Mouse (Mus musculus) CD4-positive, CD25-positive, alpha-beta regulatory T cell, adult 4 months (primary cell): ENCODE data around the gene Snrpa. TPM values are rescaled to one million over a fixed set of nuclear protein-coding genes. Genes with fewer than 3 reads are reported as not detected.

Experiments used
- ATAC-seq: one replicate; pipeline ENCODE4 v1.8.0; 2017
- polyA plus RNA-seq, 2 experiments: library from polyadenylated mRNA; unstranded; fragments of 100-300 nt; shearing (Covaris generic); gene quantifications; one replicate each; pipeline ENCODE4 v1.2.1; 2017

Gene Snrpa
- 10 to 100 TPM; 60.9 to 76.3 TPM for polyA plus RNA-seq

GRCm38 (mm10) chr7:27195681-27196611 is at the start of gene Snrpa, which contains the start of gene BC024978:
Snrpa (minus strand) TSS chr7:27196271.
BC024978 (plus strand) TSS chr7:27195781.
- ATAC-seq, result peak; percentile 93

GRCm38 (mm10) chr7:27244088-27244487 is 48.0 kb upstream of the Snrpa start:
- peak; percentile 39 for ATAC-seq

- ATAC-seq, result no peak
These were observed 47.1 kb upstream of the Snrpa start for GRCm38 (mm10) chr7:27243211-27243610.

DNA sequence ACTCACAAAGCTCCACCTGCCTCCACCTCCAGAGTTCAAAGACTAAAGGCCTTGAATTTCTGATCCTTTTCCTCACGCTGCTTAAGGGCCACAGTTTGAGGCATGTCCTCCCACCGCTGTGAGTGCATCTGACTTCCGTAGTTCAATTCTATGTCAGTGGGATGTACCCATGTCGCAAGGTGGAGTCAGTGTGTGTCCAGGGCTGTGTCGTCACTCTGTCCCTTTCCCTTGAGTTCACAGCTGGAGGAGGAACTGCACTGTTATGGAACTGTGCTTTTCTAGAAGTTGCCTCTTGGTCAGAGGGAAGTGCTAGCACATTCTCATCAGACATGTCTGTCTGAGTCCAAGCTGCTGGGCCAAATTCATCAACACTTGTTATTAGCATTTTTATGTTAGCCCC is 42.5 kb upstream of the Snrpa start:
- ATAC-seq, result no peak

GRCm38 (mm10) chr7:27237527-27237926 is 41.5 kb upstream of the Snrpa start:
- no peak for ATAC-seq

- no peak for ATAC-seq
These were observed 39.7 kb upstream of the Snrpa start for GRCm38 (mm10) chr7:27235726-27236125.

- no peak for ATAC-seq
These were observed 37.2 kb upstream of the Snrpa start for GRCm38 (mm10) chr7:27233300-27233699.

- peak; percentile 89 for ATAC-seq
These were observed 36.8 kb upstream of the Snrpa start, which contains the start of gene Coq8b for GRCm38 (mm10) chr7:27232781-27233281. Coq8b (plus strand) TSS chr7:27233023.

DNA sequence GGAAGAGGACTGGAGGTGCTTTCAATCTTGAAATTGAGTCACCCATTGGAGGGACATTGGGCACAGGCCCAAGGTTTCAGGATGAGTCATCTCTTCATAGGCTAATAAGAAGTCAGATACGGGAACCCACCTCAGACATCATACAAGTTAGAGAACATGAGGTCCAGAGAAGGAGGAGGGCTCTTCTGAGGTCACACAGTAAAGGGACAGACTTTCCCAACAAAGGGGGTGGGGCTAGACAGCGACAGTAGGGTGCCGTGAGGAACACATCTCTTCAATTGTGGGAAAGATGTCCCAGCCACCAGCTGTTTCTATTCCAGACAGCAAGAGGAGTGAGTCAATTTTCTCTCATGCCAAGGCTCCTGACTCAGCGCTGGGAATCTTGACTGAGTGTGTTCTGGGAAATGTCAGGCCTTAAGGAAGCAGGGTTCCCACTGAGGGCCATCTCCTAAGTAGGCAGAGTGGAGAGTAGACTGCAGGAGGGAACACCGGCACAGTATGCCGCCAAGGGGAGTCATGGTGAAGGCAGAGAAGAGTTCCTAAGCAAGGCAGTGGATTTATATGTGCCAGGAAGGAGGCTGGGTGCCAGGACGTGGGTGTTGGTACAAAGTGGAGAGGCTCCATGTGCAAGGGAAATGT is 35.7 kb upstream of the Snrpa start:
- ATAC-seq, result no peak

GRCm38 (mm10) chr7:27230781-27231180 is 34.7 kb upstream of the Snrpa start:
- ATAC-seq, result no peak

GRCm38 (mm10) chr7:27228865-27229264 is 32.8 kb upstream of the Snrpa start:
- ATAC-seq, result no peak

- ATAC-seq, result peak; percentile 87
These were observed 32.3 kb upstream of the Snrpa start, which contains the start of gene Itpkc for GRCm38 (mm10) chr7:27228281-27228821. Itpkc (minus strand) TSS chr7:27228661.

DNA sequence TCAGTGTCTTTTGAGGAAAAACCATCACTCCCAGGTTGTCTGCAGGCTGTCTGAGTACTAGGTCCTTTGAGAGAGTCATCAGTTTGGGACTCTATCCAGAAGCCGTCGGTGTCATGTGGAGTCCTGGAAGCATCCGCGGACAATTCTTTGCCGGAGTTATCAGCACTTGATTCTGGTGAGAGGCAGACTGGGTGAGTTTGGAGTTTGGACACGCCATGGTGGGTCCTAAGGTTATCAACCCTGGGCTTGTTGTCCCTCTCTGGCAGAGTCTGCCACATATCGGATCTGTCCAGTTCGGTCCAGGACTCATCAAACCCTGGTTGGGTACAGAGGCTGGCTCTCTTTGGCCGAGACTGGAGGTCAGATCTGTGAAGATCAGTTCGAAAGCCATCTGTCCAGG is 31.6 kb upstream of the Snrpa start:
- ATAC-seq, result no peak

GRCm38 (mm10) chr7:27227276-27227675 is 31.2 kb upstream of the Snrpa start:
- ATAC-seq, result no peak

GRCm38 (mm10) chr7:27224877-27225575 is 29.0 kb upstream of the Snrpa start:
- no peak for ATAC-seq

DNA sequence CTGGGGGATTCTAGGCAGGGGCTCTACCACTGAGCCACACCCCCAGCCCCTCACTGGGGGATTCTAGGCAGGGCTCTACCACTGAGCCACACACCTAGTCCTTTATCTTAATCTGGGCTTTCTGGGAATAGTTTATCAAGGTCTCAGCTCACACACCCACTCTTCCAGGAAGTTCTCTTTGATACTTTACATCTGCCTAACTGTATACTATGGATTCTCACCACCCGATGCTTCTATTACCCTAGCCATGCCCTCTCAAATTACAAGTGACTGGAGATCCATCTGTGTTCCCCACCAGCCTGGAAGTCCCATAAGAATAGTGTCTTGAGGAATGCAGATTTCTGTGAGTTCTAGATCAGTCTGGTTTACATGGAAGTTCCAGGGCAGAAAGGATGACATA is 26.5 kb upstream of the Snrpa start:
- ATAC-seq, result no peak

DNA sequence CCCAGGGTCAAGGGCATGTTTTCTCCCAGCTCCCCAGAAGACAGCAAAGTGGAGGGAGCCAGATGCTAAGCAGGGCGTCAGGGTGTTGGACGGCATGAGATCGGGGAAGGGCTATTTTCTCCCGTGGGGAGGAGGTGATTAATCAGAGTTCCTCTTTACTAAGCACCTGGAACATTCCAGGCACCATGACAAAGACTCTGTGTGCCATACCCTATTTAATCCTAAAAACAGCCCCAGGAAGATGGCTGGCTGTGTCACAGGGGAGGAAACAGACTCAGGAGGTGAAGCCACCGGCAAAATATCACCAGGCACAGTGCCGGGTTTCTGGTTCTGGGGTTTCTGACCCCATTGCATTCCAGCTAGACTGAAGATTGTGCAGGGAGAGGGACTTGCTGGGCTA is 25.9 kb upstream of the Snrpa start:
- no peak for ATAC-seq

GRCm38 (mm10) chr7:27219937-27220336 is 23.9 kb upstream of the Snrpa start:
- no peak for ATAC-seq

- no peak for ATAC-seq
These were observed 22.5 kb upstream of the Snrpa start for GRCm38 (mm10) chr7:27218586-27218985.

DNA sequence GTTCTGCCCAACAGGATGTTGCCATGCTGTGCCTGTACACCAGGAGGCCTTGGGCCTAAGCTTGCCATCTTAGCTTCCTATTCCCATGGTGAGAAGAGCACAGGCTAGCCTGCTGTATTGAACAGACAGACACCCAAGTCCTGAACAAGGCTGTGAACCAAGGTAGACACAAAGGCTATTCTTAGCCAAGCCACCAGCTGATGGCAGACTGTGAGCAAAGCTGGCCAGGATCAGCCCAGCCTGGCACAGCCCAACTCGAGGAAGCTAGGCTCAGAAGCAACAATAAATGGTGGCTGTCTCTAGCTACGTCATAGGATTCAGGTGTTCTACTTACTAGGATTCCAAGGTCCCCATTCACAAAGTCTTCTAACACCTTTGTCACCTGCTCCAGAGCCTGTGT is 16.6 kb upstream of the Snrpa start:
- ATAC-seq, result no peak

DNA sequence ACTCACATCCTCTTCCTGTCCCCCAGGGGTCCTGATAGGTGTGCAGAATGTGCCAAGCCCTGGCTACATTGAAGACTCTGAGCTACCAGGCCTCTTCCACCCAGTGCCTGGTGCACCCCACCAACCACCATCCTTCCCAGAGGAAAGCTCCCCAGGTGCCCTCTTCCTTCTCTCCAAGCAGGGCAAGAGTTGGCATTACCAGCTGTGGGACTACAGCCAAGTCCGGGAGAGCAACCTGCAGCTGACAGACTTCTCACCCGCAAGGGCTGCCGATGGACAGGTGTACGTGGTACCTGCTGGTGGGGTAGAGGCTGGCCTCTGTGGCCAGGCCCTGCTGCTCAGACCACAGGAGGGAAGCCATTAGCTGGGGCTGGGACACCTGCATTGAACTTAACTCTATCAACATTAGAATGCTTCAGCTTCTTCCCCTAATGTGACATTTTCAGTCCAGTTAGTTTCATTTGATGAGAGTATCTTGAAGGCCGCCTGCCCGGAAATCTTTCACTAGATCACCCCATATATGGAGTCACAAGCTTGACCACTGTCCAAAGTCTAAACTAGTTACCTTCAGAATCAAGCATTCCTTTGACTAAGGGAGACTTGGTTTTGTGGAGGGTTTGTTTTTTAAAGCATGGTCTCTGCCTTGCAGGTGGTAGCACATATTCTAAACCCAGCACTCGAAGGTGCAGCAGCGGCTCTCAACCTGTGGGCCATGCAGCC is 7.8 kb upstream of the Snrpa start:
- ATAC-seq, result no peak

GRCm38 (mm10) chr7:27198779-27199178 is 2.7 kb upstream of the Snrpa start:
- ATAC-seq, result no peak
